Comparison of ENCODE assay signal across 16 mouse cellular contexts in the genomic region with DNA sequence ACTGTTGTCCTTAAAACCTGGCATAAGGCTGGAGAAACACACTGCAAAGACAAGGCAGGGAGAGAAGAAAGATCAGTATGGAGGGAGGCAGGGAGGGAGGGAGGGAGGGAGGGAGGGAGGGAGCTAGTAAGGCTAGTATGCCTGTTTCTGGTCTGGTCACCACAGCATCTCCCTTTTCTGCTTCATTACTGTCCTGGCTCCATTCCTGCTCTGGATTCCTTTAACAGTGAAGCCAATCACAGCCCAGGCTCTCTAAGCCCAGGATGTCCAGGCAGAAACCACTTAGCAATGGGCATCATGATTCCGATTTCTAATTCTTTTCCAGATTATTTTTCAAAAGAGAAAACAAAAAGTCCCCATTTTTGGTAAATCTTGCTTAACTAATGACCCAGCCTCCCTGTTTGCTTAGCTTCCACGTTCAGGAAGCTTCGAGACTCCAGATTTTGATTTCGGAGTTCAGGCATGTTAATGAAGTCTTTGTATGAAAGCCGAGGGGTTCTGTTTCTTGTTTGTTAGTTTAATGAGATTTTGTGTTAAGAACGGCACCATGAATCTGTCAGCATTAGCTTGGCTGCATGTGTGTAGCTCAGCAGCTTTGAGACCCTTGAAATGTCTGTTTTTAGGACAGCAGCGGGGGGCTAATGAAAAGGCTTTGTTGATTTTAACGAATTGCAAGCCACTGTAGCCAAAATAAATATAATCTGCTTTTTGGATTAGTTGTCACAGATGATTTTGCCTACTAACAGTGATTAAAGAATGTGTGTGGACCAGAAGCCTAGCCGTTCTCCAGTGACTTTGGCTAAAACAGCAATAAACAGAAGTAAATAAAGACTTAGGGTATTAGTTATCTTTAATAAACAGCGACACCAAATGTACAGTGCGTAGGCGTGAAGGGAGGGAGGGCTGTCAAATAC.
DNase-seq lines count a peak whose midpoint lies in the region; ATAC-seq lines count a peak whose summit lies in the region.
"Had no signal": no experiment of that assay in that cellular context is flagged by ENCODE, and none has a peak within 500 bp of the region (broad histone marks: within the 10 kb centered on the region; RNA-seq: fewer than 3 reads in every experiment).

No protein-coding gene starts in this region.

- ATAC-seq in forebrain, embryonic 12.5 days (ENCODE audit: low FRiP score), result no peak; the same call in 1 of the 2 replicates
- ATAC-seq in kidney, embryonic 15.5 days (replicated peaks; ENCODE audit: low FRiP score), result no peak
- peak; percentile 32; the same call in 1 of the 2 replicates for ATAC-seq in forebrain, embryonic 15.5 days (replicated peaks)
- no peak for ATAC-seq in midbrain, embryonic 14.5 days (ENCODE audit: low FRiP score, low TSS enrichment)
- no peak for ATAC-seq in megakaryocyte progenitor cell, adult 5-6 weeks (replicated peaks; ENCODE audit: poor library complexity)
- ATAC-seq: intestine, embryonic 15.5 days; lung, postnatal 0 days had no signal

- 23% methylated on average over 12 of the region's 12 CpGs for WGBS in forebrain, embryonic 12.5 days
- 38% methylated on average over 12 of the region's 12 CpGs for WGBS in forebrain, embryonic 10.5 days
- 46% methylated on average over 12 of the region's 12 CpGs for WGBS in kidney, embryonic 15.5 days
- 11% methylated on average over 12 of the region's 12 CpGs for WGBS in forebrain, embryonic 15.5 days
- WGBS in midbrain, embryonic 14.5 days, result 38% methylated on average over 12 of the region's 12 CpGs

- no peaks in the 10 kb centered on the region for H3K9me3 ChIP-seq in forebrain, embryonic 12.5 days
- H3K9me3 ChIP-seq in forebrain, embryonic 10.5 days, result no peaks in the 10 kb centered on the region
- no peaks in the 10 kb centered on the region for H3K9me3 ChIP-seq in kidney, embryonic 15.5 days (replicated peaks)
- H3K9me3 ChIP-seq in forebrain, embryonic 15.5 days, result no peaks in the 10 kb centered on the region
- H3K9me3 ChIP-seq in midbrain, embryonic 14.5 days (ENCODE audit: control insufficient read depth, low read length), result no peaks in the 10 kb centered on the region
- H3K9me3 ChIP-seq: embryonic facial prominence, embryonic 15.5 days; intestine, embryonic 15.5 days; liver, embryonic 13.5 days; neural tube, embryonic 12.5 days had no signal

- no peak overlapping the region for H3K27ac ChIP-seq in forebrain, embryonic 12.5 days
- no peak overlapping the region for H3K27ac ChIP-seq in forebrain, embryonic 10.5 days
- peak overlapping the region; percentile 76; the same call in 1 of the 2 replicates for H3K27ac ChIP-seq in kidney, embryonic 15.5 days
- H3K27ac ChIP-seq in forebrain, embryonic 15.5 days (replicated peaks), result no peak overlapping the region
- no peak overlapping the region for H3K27ac ChIP-seq in midbrain, embryonic 14.5 days (replicated peaks; ENCODE audit: low read depth, low read length)
- H3K27ac ChIP-seq: embryonic facial prominence, embryonic 15.5 days; intestine, embryonic 15.5 days; liver, embryonic 13.5 days; neural tube, embryonic 12.5 days had no signal

- H3K4me1 ChIP-seq in forebrain, embryonic 12.5 days, result peaks cover 27% of the 10 kb centered on the region
- H3K4me1 ChIP-seq in forebrain, embryonic 10.5 days, result peaks cover 46% of the 10 kb centered on the region
- peaks cover 43% of the 10 kb centered on the region for H3K4me1 ChIP-seq in kidney, embryonic 15.5 days
- H3K4me1 ChIP-seq in forebrain, embryonic 15.5 days, result peaks cover 13% of the 10 kb centered on the region
- H3K4me1 ChIP-seq in midbrain, embryonic 14.5 days (ENCODE audit: control insufficient read depth, insufficient read depth, low read length), result peaks cover 21% of the 10 kb centered on the region
- H3K4me1 ChIP-seq: liver, embryonic 13.5 days had no signal

- H3K4me3 ChIP-seq in forebrain, embryonic 12.5 days (replicated peaks), result no peak overlapping the region
- no peak overlapping the region for H3K4me3 ChIP-seq in forebrain, embryonic 10.5 days
- H3K4me3 ChIP-seq in kidney, embryonic 15.5 days (replicated peaks), result no peak overlapping the region
- H3K4me3 ChIP-seq in forebrain, embryonic 15.5 days, result no peak overlapping the region
- H3K4me3 ChIP-seq in midbrain, embryonic 14.5 days (replicated peaks; ENCODE audit: low read depth, low read length), result no peak overlapping the region
- H3K4me3 ChIP-seq: embryonic facial prominence, embryonic 15.5 days; intestine, embryonic 15.5 days; liver, embryonic 13.5 days; neural tube, embryonic 12.5 days had no signal

- no peak overlapping the region for H3K9ac ChIP-seq in forebrain, embryonic 12.5 days
- no peak overlapping the region for H3K9ac ChIP-seq in kidney, embryonic 15.5 days
- H3K9ac ChIP-seq in forebrain, embryonic 15.5 days (replicated peaks), result no peak overlapping the region
- H3K9ac ChIP-seq in midbrain, embryonic 14.5 days (replicated peaks; ENCODE audit: low read length), result no peak overlapping the region
- H3K9ac ChIP-seq: embryonic facial prominence, embryonic 15.5 days; intestine, embryonic 15.5 days; liver, embryonic 13.5 days; neural tube, embryonic 12.5 days had no signal

- H3K36me3 ChIP-seq in forebrain, embryonic 12.5 days (replicated peaks), result no peaks in the 10 kb centered on the region
- H3K36me3 ChIP-seq in forebrain, embryonic 10.5 days (replicated peaks), result no peaks in the 10 kb centered on the region
- H3K36me3 ChIP-seq in kidney, embryonic 15.5 days, result no peaks in the 10 kb centered on the region
- no peaks in the 10 kb centered on the region for H3K36me3 ChIP-seq in forebrain, embryonic 15.5 days
- no peaks in the 10 kb centered on the region for H3K36me3 ChIP-seq in midbrain, embryonic 14.5 days (ENCODE audit: control insufficient read depth, insufficient read depth, low read length)
- H3K36me3 ChIP-seq: embryonic facial prominence, embryonic 15.5 days; intestine, embryonic 15.5 days; liver, embryonic 13.5 days; neural tube, embryonic 12.5 days had no signal

- H3K4me2 ChIP-seq in forebrain, embryonic 12.5 days, result peak overlapping the region; percentile 15; the same call in 1 of the 2 replicates
- H3K4me2 ChIP-seq in kidney, embryonic 15.5 days, result no peak overlapping the region
- H3K4me2 ChIP-seq in forebrain, embryonic 15.5 days (replicated peaks), result no peak overlapping the region
- H3K4me2 ChIP-seq in midbrain, embryonic 14.5 days (ENCODE audit: low read length), result no peak overlapping the region; the same call in 1 of the 2 replicates
- H3K4me2 ChIP-seq: embryonic facial prominence, embryonic 15.5 days; intestine, embryonic 15.5 days; liver, embryonic 13.5 days; neural tube, embryonic 12.5 days had no signal

- peaks cover 51% of the 10 kb centered on the region for H3K27me3 ChIP-seq in forebrain, embryonic 12.5 days
- peaks cover 63% of the 10 kb centered on the region for H3K27me3 ChIP-seq in forebrain, embryonic 10.5 days (ENCODE audit: poor library complexity, severe bottlenecking)
- H3K27me3 ChIP-seq in kidney, embryonic 15.5 days, result no peaks in the 10 kb centered on the region
- H3K27me3 ChIP-seq in forebrain, embryonic 15.5 days, result peaks cover 51% of the 10 kb centered on the region
- H3K27me3 ChIP-seq in midbrain, embryonic 14.5 days (ENCODE audit: control insufficient read depth, insufficient read depth, low read length), result no peaks in the 10 kb centered on the region
- H3K27me3 ChIP-seq: embryonic facial prominence, embryonic 15.5 days; intestine, embryonic 15.5 days; liver, embryonic 13.5 days; neural tube, embryonic 12.5 days had no signal

- no peak for DNase-seq in forebrain, embryonic 10.5 days (ENCODE audit: extremely low spot score, low spot score)
- DNase-seq in kidney, postnatal 10 days, result no peak
- DNase-seq in midbrain, embryonic 14.5 days, result peak; percentile 53
- DNase-seq in spleen, adult 12 weeks (ENCODE audit: low spot score), result no peak
- DNase-seq: adrenal gland, postnatal 10 days; B cell, adult 2 months; cerebellum, postnatal 25 days; liver, embryonic 13.5 days had no signal
